Mouse (Mus musculus): Measurements from ENCODE around the gene Il10rb.

Gene Il10rb

DNA sequence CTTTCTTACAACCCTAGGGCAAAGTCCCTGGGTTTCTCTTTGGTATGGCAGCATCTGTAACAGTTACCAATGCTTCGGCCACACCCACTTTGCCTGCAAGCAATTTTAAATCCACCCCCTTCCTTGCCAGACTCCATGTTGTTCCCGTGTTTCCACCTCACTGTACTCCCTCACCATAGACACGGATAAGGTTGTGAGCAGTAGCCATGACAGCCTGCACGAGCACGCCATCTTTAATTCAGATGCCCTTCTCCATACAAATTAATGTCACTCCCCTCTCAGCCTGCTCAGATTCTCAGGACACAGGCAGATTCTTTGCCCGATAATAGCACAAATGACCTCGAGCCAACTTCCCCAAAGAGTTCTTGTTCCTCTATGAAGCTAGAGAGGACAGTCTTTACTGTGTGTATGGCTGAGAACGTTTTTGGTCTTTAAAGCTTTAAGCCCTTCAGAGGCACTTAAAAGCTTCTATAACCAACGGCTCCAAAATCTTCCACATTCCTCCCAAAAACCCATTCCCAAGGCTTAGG, 23.6 kb upstream of the Il10rb start:
- DNase-seq (ENCODE audit: low read depth, low spot score) = no peak

DNA sequence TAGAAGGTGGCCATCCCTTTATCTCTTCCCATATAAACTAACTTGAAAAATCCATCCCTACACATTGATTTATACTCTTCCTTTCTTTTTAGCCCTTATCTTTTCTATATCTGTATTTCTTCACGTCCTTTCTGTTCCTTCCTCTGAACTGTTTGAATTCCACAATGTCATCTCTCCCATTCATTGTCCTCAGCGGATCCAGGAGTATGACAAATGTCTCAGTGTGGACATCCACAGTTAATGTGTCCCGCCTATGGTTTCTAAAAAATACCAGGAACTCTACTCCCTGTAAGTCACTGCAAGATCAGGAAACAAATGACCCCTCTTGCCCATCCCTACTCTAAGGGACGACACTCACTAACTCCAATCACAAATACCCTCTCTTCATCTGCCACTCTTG, 21.7 kb upstream of the Il10rb start:
- no peak for DNase-seq (ENCODE audit: low read depth, low spot score)

GRCm38 (mm10) chr16:91385621-91386020, 20.3 kb upstream of the Il10rb start:
- no peak for DNase-seq (ENCODE audit: low read depth, low spot score)

- DNase-seq (ENCODE audit: low read depth, low spot score) = no peak
Measured at GRCm38 (mm10) chr16:91386419-91387120, 19.4 kb upstream of the Il10rb start.

GRCm38 (mm10) chr16:91387121-91387486, 18.9 kb upstream of the Il10rb start:
- no peak for DNase-seq (ENCODE audit: low read depth, low spot score)

DNA sequence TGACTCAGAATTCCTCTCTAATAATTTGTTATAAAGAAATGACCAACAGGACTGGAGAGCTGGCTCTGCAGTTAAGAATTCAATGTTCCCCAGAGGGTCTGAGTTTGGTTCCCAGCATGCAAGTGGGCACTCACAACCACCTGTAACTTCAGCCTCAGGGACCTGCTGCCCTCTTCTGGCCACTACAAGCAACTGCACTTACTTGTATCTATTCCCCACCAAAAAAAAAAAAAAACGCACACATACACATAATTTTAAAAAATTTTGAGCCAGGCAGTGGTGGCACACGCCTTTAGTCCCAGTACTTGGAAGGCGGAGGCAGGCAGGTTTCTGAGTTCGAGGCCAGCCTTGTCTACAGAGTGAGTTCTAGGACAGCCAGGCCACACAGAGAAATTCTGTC, 15.9 kb upstream of the Il10rb start:
- peak; percentile 71 for DNase-seq (ENCODE audit: low read depth, low spot score)

DNA sequence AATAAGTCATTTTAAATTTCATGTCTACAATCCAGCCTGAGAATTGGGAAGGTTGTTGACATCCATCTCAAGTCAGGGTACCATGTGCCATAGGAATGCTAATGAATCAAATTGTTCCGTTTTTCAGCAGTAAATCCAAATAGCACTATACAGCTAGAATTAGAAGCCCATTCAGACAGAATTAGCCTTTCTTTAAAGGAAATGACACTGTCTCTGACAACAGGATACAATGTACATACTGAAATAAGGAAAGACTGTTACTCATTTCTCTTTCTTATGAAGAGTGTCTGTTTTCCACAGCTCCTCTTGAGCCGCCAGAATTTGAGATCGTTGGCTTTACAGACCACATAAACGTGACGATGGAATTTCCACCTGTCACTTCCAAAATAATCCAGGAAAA, 14.5 kb upstream of the Il10rb start, which contains the start of gene Gm21970:
TSS of gene Gm21970 (plus strand) at position 301 of the 400 bp plus-strand sequence.
- no peak for DNase-seq (ENCODE audit: low read depth, low spot score)

DNA sequence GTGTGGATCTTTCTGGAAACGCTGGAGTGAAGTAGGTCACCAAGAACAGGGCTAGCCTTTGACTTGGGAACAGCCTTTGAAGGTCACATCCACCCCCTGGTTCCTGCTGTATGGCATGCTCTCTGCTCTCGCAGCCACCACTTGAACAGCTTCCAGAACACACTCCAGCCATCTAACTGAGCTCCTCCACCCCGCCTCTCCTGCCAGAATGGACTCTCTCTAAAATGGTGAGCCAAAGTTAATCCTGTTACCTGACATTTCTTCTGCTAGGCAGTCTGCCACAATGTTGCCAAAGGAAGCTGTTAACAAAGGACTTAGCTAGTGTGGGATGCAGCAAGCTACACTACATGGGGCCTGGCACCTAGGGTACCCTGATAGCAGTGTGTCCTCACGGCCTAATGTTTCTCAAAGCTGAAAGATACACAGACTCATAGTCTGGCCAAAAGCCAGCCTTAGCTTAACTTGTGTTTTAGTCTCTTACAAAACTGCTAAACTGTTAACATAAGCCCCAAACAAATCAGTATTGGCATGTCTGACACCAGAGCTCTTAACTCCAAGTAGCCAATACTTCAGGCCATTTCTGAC, 11.0 kb upstream of the Il10rb start:
- DNase-seq (ENCODE audit: low read depth, low spot score) = no peak

- peak; percentile 53 for DNase-seq (ENCODE audit: low read depth, low spot score)
Measured at GRCm38 (mm10) chr16:91395633-91396392, 10.2 kb upstream of the Il10rb start.

DNA sequence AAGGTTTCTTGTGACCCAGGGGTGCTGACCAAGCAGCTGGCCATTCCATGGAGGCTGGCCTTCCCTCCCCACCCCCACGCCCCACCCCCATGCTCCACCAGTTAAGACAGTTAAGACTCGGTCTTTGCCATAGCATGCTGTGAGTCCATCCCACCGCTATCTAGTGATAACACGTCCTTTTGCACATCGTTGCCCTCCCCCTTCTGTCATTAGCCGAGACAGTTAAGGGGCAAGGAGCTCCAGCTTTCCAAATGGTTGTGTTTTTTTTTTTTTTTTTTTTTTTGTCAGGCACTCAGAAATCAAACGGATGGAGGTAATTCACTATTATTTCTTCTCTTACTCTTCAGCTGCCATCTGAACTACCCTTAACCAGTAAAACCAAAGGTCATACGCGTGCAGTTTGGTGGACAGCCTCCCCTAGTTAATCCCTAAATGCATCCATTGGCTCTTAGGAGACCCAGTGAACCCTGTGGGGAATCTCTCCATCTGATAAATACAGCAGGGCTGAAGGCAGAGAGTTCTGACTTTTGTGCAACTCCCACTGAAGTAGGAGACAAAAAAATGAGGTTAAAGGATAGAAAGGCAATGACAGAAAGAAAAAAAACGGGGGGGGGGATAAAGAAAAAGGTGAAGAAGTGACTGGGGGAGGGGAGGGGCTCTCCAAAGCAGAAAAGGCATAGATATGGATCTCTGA, 9.0 kb upstream of the Il10rb start:
- no peak for DNase-seq (ENCODE audit: low read depth, low spot score)

- DNase-seq (ENCODE audit: low read depth, low spot score) = peak; percentile 51
Measured at GRCm38 (mm10) chr16:91398030-91398429, 7.9 kb upstream of the Il10rb start.

DNA sequence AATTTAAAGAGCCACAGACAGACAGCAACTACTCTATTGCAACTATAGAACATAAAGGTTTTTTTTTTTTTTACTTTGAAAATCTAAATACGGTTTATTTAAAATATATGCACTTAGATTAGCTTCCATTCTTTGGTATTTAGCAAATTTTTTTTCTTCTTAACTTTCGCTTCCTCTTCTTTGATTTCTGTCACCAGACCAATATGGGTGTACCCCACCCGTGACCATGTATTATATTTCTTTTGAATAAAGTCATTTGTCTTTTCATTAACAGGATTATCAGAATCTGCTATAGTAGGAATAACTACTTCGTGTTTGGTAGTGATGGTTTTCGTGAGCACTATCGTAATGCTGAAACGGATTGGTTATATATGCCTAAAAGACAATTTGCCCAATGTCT, 7.0 kb upstream of the Il10rb start:
- no peak for DNase-seq (ENCODE audit: low read depth, low spot score)

GRCm38 (mm10) chr16:91401569-91402165, 4.3 kb upstream of the Il10rb start:
- DNase-seq (ENCODE audit: low read depth, low spot score) = no peak

GRCm38 (mm10) chr16:91403784-91404183, 2.2 kb upstream of the Il10rb start:
- no peak for DNase-seq (ENCODE audit: low read depth, low spot score)

GRCm38 (mm10) chr16:91404187-91404586, 1.8 kb upstream of the Il10rb start:
- no peak for DNase-seq (ENCODE audit: low read depth, low spot score)

DNA sequence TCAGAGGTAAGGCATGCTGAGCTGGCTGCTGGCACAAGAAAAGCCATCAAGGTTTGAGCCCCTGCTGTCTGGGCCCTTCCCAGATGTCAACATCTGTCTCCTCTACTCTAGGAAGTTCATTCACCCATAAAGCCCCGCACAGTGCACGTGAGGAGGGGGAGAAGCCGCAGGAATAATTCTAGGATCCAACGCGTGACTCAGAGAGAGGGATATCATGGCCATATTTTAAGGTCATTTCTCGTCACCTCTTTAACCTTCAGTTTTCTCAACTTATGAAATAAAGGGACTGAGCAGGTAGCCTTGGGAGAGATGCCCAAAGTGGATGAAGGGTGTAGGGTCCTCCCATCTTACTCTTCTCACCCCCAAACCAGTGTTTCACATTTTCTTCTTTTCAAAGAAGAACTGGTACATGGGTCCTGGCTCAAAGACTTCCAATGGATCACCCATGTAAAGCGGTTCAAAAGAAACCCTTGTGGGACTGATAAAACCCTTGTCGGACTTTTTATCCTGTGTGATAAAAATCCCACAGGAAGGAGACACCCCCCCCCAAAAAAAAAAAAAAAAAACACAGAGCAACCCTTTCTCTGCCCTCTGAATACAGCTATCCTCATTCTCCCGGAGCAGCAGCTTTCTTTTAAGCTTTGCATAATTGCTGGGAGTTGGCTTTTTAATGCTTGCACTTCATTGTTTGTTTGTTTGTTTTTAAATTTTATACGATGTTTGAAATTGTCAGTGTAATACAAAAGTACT, 961 bp upstream of the Il10rb start:
- no peak for DNase-seq (ENCODE audit: low read depth, low spot score)

GRCm38 (mm10) chr16:91406585-91407220, 739 bp downstream of the Il10rb start:
- DNase-seq (ENCODE audit: low read depth, low spot score) = peak; percentile 20

- no peak for DNase-seq (ENCODE audit: low read depth, low spot score)
Measured at GRCm38 (mm10) chr16:91413102-91413844, 7.3 kb downstream of the Il10rb start.

DNA sequence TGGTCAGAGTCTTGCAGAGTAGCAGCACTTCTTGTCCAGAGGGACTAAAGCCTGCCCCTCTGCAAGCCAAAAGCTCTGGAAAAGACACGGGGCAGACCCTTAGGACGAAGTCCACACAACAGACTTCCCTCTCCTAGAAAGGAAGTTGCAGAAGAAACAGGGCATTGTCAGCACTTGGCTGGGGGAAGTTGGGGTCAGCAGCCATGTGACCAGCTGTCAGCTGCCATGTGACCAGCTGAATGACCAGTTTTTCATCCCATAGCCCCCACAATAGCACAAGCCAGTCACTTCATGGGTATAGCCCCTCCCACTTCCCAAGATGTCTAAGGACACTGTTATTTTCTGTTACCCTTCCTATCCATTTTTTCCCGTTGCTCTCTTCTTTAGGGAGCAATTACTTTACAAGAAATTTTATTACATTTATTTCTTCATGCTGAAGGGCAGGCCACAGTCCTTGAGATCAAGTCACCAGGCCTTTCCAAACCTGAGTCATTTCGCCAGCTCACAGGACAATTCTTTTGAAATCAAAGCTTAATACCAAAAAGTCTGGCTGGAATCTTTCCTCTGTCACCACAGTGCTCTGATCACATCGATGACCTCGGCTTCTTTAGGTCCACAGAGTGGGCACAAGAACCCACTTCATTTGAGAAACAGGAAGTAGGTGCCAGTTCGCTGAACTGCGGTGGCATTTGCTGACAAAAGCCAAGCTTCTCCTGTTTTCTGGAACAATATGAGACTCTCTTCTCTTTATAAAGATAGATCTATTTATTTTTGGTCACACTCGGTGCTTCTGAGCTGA, 9.6 kb downstream of the Il10rb start:
- DNase-seq (ENCODE audit: low read depth, low spot score) = peak; percentile 36
